Mouse (Mus musculus) kidney, postnatal 25 days (tissue): ENCODE measurements around the gene Cd84.
"Not testable (repeated sequence)": the region's sequence is repeated elsewhere in the genome, so short reads cannot be mapped to it uniquely, and the experiment has no call there.

ENCODE experiments used
- DNase-seq, 2 experiments: peaks; one replicate each; pipeline ENCODE4 v3.0.0; 2021; ENCODE audit warnings: mixed read lengths in 2 of 2

Gene Cd84

DNA sequence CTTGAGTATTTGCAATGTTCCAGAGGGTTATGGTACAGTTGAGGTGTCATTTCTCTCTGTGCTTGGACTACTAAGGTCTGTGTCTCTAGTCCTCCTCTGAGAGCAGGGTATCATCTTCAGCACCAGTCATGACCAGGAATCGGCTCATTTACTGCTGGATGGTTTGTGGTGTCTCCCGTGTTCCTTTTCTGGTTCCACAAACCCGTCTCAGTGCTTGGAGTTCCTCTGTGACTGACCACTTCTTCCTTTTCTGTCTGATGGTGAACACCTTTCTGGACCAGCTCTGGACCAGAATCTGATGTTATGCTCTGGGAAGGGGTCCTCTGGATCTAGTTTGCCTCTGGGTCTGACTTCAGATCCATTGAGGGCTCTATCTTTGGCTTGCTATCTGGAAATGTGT lies at the start of gene Cd84:
Gene Cd84, plus strand, starts transcription at position 210 of the 400 bp plus-strand sequence.
- DNase-seq, result no peak

GRCm38 (mm10) chr1:171791491-171791890 lies 48.0 kb upstream of the Cd84 start:
- no peak for DNase-seq

GRCm38 (mm10) chr1:171796185-171796584 lies 43.3 kb upstream of the Cd84 start:
- DNase-seq, result no peak

- DNase-seq, result no peak
Measured at GRCm38 (mm10) chr1:171797840-171798239, 41.7 kb upstream of the Cd84 start.

DNA sequence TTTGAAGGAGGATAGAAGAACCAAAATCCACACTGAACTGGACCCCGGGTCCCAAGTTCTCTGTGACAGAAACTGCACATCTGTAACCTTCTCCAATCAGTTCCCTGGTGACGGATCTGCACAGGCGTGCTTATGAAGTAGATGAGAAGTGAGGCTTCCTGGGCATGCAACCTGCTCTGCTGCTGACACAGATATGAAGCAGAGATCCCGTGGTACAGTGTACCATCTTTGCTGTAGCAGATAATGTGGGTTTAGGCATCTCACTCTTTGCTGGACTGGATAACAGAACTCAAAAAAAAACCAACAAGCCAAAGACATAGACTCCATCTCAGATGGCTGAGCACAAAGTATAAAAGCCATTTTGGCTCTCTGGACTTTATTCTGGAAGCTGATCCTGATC lies 39.8 kb upstream of the Cd84 start:
- no peak for DNase-seq

GRCm38 (mm10) chr1:171811048-171811447 lies 28.4 kb upstream of the Cd84 start:
- not testable (repeated sequence) for DNase-seq

DNA sequence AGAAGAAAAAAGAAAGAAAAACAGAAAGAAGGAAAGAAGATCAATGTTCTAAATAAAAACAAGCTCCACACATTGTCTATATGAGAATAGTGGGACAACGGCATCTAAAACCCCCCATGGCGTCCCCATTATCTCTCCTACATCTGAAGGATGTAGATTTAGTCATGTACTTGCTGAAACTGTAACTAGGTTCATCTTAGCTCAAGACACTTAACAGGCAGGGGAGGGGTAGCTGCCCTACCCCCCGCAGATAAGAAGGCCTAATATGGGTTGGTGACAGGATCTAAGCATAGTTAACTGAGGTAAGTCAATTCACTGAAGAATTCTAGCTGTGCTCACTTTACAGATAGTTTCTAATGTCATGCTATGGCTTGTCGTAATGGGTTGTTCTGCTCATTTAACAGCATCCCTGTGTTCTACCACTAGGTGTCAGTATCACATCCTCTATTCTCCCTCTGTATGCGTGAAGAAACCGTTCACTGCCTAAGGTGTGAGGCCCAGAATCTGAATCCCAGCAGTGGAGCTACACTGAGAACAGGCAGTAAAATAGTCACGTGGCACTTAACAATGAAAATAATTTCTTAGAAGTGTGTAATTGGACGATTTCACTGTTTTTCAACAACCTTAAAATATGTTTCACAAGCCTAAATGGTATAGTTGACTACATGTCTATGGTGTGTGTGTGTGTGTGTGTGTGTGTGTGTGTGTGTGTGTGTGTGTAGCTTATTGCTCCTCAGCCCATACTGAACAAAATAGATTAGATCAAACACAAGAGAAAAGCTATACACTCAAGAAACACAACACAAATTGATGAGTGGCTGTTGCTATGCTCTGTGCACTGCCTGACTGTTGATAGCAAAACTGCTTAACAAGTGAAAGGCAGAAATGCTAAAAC lies 23.7 kb upstream of the Cd84 start:
- peak in 1 of 2 experiments; percentile 27 for DNase-seq

- DNase-seq, result no peak
Measured at GRCm38 (mm10) chr1:171816991-171817390, 22.5 kb upstream of the Cd84 start.

DNA sequence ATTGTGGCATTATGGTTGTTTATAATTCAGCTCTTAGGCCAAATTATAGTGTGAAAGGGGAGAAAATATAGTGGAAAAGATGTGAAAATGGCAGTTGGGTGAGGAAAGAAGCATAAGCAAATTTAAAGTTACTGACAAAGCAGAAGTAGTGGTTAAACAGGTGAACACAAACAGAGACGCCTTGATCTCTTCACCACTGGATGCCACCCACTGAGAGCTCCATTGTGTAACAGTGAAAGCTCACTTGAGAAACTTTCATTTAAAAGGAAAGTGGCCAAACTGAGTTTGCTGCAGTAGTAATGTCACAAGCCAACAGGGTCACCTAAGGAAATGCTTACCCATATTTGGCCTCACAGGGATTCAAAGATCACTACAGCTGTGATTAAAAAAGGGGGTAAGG lies 18.2 kb upstream of the Cd84 start:
- DNase-seq, result no peak

- no peak for DNase-seq
Measured at GRCm38 (mm10) chr1:171825462-171825861, 14.0 kb upstream of the Cd84 start.

DNA sequence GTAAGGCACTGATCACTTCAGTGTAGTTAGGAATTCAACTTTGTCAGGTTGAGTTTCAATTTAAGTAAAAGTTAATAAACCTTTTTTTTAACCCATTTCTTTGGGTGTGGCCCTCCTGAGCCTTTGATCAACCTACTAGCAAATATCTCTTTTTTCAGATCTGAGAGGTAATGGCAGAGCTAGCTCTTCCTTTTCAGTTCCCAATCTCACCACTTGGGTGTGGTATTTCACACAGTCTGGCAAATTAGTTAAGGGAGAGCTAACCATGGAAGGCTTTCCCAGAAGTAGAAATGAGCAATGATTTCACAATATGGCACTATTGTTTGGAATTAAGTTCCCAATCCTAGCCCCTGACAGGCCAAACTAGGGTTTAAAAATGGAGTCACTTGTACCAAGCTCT lies 13.3 kb upstream of the Cd84 start:
- no peak for DNase-seq

DNA sequence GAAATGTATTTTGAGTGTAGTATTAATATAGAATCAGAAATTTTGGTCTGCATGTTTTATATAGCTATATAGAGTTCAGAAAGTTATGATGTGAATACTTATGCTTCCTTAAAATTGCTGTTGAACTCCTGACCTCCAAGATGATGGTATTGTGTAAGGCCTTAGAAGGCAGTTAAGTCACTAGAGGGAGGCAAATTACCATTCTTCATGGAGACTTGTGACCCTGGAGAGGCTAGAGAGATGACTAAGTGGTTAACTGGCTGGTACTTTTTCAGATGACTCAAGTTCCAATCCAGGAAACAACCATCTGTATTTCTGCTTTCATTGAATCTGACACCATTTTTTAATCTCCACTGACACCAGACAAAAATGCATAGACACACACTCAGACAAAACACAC lies 11.8 kb upstream of the Cd84 start:
- no peak for DNase-seq

- no peak for DNase-seq
Measured at GRCm38 (mm10) chr1:171840450-171841023, 1.0 kb downstream of the Cd84 start.

GRCm38 (mm10) chr1:171845035-171845754 lies 5.7 kb downstream of the Cd84 start:
- DNase-seq, result no peak

DNA sequence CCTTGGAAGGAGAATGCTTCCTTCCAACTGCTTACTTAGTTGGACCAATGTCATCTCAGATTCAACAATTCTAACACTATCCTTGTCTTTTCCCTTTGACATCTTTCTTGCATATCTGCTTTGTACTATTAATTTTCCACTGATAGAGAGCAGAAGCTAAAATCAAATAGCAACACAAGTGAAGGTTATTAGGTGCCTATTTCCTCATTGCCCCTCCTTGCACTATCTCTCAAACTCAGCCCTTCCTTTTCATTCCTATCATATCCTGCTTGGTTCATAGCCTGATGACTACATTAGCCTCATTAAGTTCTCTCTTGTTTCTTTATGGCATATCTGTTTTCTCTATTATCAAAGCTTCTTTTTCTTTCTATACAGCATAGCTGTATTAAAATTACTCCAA lies 8.7 kb downstream of the Cd84 start:
- no peak for DNase-seq

GRCm38 (mm10) chr1:171848757-171849156 lies 9.3 kb downstream of the Cd84 start:
- DNase-seq, result no peak

DNA sequence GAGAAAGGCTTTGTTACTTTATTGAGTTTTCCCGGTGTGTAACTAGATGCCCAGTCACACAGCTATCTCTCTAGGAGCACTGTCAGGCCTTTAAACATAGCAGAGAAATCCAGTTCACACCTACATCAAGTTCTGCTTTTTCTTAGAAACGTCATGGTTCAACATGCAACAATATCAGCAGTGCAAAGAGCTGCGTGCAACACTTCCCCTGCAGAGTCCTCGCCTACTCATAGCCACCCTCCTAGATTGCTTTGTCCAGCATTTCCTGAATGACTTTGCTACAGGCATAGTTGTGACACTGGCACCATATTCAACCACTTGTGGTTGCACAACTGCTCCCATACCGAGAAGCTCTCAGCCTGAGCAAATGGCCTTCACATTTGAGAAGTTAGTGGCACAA lies 10.0 kb downstream of the Cd84 start:
- no peak for DNase-seq

DNA sequence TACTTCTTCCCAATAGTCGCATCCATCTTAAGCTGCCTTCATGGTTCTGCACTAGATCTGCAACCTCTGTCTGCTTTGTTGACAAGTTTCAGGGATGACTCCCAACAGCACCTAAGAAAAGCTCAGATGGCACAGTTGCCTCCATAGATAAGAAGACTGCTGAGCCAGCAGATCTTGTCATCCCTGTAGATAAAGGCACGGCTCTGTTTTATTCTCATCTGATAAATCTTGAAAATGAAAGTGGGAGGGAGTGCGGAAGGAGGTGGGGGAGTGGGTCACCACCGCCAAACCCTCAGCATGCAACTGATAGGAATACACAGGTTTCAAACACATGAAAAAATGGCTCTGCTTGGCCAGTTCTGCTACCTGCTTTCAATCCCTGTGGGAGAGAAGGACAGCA lies 26.0 kb downstream of the Cd84 start:
- no peak for DNase-seq

DNA sequence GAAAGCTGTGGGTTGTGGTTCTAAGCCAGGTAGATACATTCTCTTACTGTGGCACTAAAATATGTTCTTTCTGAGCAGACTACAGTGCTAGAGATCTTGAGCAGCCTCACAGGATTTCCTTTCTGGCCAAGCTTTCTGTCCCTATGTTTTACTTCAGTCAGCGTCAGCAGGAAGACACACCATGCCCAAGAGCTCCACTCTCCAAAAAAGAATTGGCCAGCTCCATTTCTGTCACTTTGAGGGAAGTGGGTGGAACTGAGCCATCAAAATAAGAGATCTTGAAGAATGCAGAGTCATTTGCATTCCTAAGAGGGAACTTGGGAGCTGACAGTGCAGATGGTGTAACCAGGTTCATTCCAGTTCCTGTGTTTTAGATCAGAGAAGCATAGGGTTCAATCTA lies 47.5 kb downstream of the Cd84 start:
- no peak for DNase-seq

DNA sequence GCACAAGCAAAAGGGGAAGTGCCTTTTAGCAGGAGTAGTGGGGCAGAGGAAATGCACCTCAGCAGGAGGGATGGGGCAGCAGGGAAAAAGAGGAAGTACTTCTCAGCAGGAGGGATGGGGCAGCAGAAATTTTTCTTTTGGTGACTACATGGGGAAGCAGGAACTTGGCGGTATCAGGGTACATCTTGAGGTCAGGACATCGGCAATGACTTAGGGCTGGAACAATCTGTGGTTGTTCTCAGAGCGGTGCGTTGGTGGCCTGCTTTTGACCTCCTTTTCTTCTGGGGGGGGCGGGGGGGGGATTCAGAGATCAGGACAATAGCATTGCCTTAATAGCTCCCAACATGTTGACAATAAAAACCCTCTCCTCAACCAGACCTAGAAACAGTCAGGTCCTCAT lies 55.9 kb downstream of the Cd84 start, which contains the start of gene Gm10521:
Gene Gm10521, plus strand, starts transcription at position 301 of the 400 bp plus-strand sequence.
- DNase-seq, result not testable (repeated sequence)

- DNase-seq, result no peak
Measured at GRCm38 (mm10) chr1:171904011-171904410, 64.5 kb downstream of the Cd84 start.

- no peak for DNase-seq
Measured at GRCm38 (mm10) chr1:171915638-171916458, 76.4 kb downstream of the Cd84 start.
